21 mouse cellular contexts compared by ENCODE assay signal in genomic region chr2:78548683-78549467, GRCm38 (mm10).
A peak's percentile ranks its signal among the peaks of the same experiment; 100 is the strongest.
DNase-seq lines count a peak whose midpoint lies in the region; ATAC-seq lines count a peak whose summit lies in the region.
"Had no signal": no experiment of that assay in that cellular context is flagged by ENCODE, and none has a peak within 500 bp of the region (broad histone marks: within the 10 kb centered on the region; RNA-seq: fewer than 3 reads in every experiment).

No protein-coding gene starts in this region.

- H3K4me1 ChIP-seq in embryonic facial prominence, embryonic 15.5 days, result no peaks in the 10 kb centered on the region; the same call in 1 of the 2 replicates
- H3K4me1 ChIP-seq: forebrain, embryonic 15.5 days; heart, embryonic 10.5 days; hindbrain, embryonic 12.5 days had no signal

- peak; percentile 47; the same call in 1 of the 2 replicates for ATAC-seq in embryonic facial prominence, embryonic 15.5 days (ENCODE audit: insufficient number of reproducible peaks, low FRiP score, low TSS enrichment, low read depth)
- ATAC-seq: forebrain, embryonic 15.5 days; inflammation-experienced regulatory T-cells, adult 6 months; lung, postnatal 0 days had no signal

- no peak overlapping the region for H3K27ac ChIP-seq in embryonic facial prominence, embryonic 15.5 days (replicated peaks)
- H3K27ac ChIP-seq: forebrain, embryonic 15.5 days; heart, embryonic 10.5 days; hindbrain, embryonic 12.5 days; stomach, postnatal 0 days had no signal

- peak; percentile 72 for DNase-seq in heart, adult 11 months
- DNase-seq in heart, postnatal 10 days, result no peak
- DNase-seq in brain, adult 2 months (ENCODE audit: low read depth, low spot score), result peak; percentile 47
- no peak for DNase-seq in MN1 (ENCODE audit: low spot score)
- DNase-seq in kidney, postnatal 36 days, result no peak
- no peak for DNase-seq in layer of hippocampus, adult 9-11 months
- DNase-seq: gastrocnemius, postnatal 36 days; kidney, adult 8-10 months; kidney, postnatal 14 days; liver; retina, postnatal 1 day; right cerebral cortex, postnatal 4 days had no signal

- H3K9me3 ChIP-seq in embryonic facial prominence, embryonic 15.5 days (replicated peaks), result no peaks in the 10 kb centered on the region
- H3K9me3 ChIP-seq: forebrain, embryonic 15.5 days; G1E; heart, embryonic 10.5 days; hindbrain, embryonic 12.5 days had no signal

- intact Hi-C loops in heart, postnatal 10 days (cut with DNase I), result no loop called here

- no peak overlapping the region for H3K9ac ChIP-seq in embryonic facial prominence, embryonic 15.5 days
- H3K9ac ChIP-seq: forebrain, embryonic 15.5 days; hindbrain, embryonic 12.5 days had no signal

- no peak overlapping the region for H3K4me3 ChIP-seq in embryonic facial prominence, embryonic 15.5 days (replicated peaks)
- H3K4me3 ChIP-seq: forebrain, embryonic 15.5 days; heart, embryonic 10.5 days; hindbrain, embryonic 12.5 days had no signal

- H3K4me2 ChIP-seq in embryonic facial prominence, embryonic 15.5 days (replicated peaks), result no peak overlapping the region
- H3K4me2 ChIP-seq: forebrain, embryonic 15.5 days; hindbrain, embryonic 12.5 days; midbrain, embryonic 11.5 days had no signal

- no peaks in the 10 kb centered on the region for H3K27me3 ChIP-seq in embryonic facial prominence, embryonic 15.5 days
- H3K27me3 ChIP-seq: forebrain, embryonic 15.5 days; hindbrain, embryonic 12.5 days had no signal

- WGBS in embryonic facial prominence, embryonic 15.5 days, result 65% methylated on average over 4 of the region's 4 CpGs

- H3K36me3 ChIP-seq in embryonic facial prominence, embryonic 15.5 days, result no peaks in the 10 kb centered on the region
- H3K36me3 ChIP-seq: forebrain, embryonic 15.5 days; G1E; heart, embryonic 10.5 days; hindbrain, embryonic 12.5 days had no signal

Comparison
In these comparisons a context has a peak if more than half of its experiments do, and no peak if none do; other contexts are left out.
1. DNase-seq: peak in heart, adult 11 months (single experiment) and brain, adult 2 months (single experiment); none in heart, postnatal 10 days (0 of 2), MN1 (single experiment), kidney, postnatal 36 days (0 of 2) and layer of hippocampus, adult 9-11 months (single experiment).